Mouse (Mus musculus) brain, embryonic 14.5 days (tissue): ENCODE data around the gene Spag16. TPM values are rescaled to one million over a fixed set of nuclear protein-coding genes. Genes with fewer than 3 reads are reported as not detected.

Experiments
- DNase-seq: peaks from one replicate; pipeline ENCODE4 v3.0.0-alpha.2; 2011; ENCODE audit warnings: low read depth
- CTCF ChIP-seq: fragments of 200-500 bp; IDR thresholded peaks from 2 replicates; pipeline ENCODE4 v1.5.1; 2012; ENCODE audit warnings: inconsistent platforms, mild to moderate bottlenecking, moderate library complexity, borderline replicate concordance; ENCODE audit not compliant: insufficient read depth, insufficient read length; ENCODE audit errors: extremely low read depth
- POLR2A ChIP-seq: fragments of 200-500 bp; IDR thresholded peaks from 2 replicates; pipeline ENCODE4 v1.6.1; 2012; ENCODE audit warnings: mild to moderate bottlenecking, inconsistent platforms, borderline replicate concordance; ENCODE audit not compliant: poor library complexity, insufficient read depth, insufficient read length, severe bottlenecking; ENCODE audit errors: extremely low read depth
- polyA plus RNA-seq: library from polyadenylated mRNA; depleted of rRNA; stranded (reverse); fragments of >200 nt; gene quantifications from 2 replicates; pipeline ENCODE4 v1.2.3, GENCODE M21; 2012

Spag16 gene
- polyA plus RNA-seq, 1 experiment, result 1.6 TPM

- no peak for DNase-seq
- TF ChIP-seq CTCF (no peak), POLR2A (no peak)
Observed at GRCm38 (mm10) chr1:69853436-69853835, 26.7 kb downstream of the Spag16 start.

DNA sequence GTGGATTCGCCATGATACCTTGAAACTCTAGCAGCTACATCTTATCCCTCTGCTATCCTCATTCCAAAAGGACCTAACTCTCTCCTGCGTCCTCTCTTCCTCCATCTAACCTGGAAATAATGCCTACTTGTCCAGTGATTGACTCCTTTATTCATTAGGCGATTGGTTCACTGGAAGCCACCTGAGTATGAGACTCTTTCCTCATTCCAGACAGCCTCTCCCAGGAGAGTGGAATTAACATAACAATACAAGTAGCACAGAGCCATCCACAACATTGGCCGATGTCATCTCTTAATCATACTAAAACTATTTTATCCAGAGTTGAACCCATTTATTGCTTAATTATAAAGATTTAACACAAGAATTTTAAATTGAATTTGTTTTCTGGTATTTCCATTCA is 41.0 kb downstream of the Spag16 start:
- DNase-seq, result no peak
- TF ChIP-seq POLR2A, result no peak
- no peak for TF ChIP-seq CTCF

DNA sequence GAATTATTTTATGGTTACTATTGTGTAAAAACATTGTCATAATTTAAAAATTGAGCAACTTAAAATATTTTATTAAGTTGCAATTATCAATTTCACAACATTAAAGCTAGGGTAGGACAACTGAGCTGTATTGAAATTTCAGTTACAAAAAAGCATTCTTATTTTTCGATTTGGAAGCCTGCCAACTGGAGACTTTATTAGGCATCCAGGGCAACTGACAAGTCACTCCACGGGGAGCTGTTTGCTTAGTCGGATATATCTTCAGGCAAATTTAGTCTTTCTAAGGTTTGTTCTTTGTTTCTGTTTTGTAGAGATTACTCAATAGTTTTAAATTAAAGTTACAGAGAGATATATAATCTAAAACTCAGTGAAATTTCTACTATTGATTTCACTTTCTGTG is 129.8 kb downstream of the Spag16 start:
- DNase-seq, result peak; percentile 40
- no peak for TF ChIP-seq POLR2A
- TF ChIP-seq CTCF, result no peak

- peak; percentile 63 for DNase-seq
- TF ChIP-seq CTCF, result no peak
- TF ChIP-seq POLR2A, result no peak
Observed at GRCm38 (mm10) chr1:69996874-69997273, 170.1 kb downstream of the Spag16 start.

DNA sequence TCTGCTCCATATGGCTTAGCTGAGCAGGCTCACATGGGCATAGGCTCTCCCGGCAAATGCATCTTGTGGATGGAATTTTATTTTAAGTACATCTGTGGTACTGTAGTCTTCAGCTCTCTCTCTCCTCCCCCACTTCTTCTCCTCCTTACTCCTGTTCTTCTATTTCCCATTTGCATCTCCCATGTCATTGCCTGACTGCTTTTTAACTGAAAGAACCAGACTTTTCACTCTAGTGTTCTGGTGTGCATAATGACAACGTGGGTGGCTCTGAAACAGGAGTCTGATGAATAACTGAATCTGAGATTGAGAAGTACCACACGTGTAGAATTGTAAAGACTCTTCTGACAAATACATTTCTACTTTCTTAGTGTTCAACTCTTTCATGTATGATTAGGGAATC is 186.2 kb downstream of the Spag16 start:
- TF ChIP-seq POLR2A, result no peak
- no peak for TF ChIP-seq CTCF
- DNase-seq, result no peak

- peak; percentile 37 for DNase-seq
- no peak for TF ChIP-seq POLR2A
- TF ChIP-seq CTCF, result no peak
Observed at GRCm38 (mm10) chr1:70037384-70037783, 210.6 kb downstream of the Spag16 start.

- DNase-seq, result no peak
- no peak for TF ChIP-seq CTCF
- TF ChIP-seq POLR2A, result no peak
Observed at GRCm38 (mm10) chr1:70067404-70067803, 240.6 kb downstream of the Spag16 start.

DNA sequence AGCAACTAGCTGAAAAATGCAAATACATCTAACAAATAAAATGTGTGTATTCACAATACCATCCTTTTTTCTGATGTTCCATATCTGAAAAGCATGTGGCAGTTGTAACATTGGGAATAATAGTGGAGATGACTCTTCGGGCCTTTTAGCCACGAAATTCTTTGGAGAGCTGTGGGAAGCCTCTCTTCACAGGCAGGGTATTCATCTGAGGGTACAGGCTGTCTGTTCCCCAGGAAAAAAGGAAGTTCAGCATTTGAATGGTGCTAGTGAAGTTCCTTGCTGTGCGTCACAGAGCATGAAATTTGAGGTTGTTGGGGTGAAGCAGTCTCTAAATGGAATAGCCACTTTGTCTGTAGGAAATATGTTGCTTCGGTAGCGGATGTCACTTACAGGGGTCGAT is 246.7 kb downstream of the Spag16 start:
- TF ChIP-seq CTCF, result no peak
- TF ChIP-seq POLR2A, result no peak
- peak; percentile 71 for DNase-seq

DNA sequence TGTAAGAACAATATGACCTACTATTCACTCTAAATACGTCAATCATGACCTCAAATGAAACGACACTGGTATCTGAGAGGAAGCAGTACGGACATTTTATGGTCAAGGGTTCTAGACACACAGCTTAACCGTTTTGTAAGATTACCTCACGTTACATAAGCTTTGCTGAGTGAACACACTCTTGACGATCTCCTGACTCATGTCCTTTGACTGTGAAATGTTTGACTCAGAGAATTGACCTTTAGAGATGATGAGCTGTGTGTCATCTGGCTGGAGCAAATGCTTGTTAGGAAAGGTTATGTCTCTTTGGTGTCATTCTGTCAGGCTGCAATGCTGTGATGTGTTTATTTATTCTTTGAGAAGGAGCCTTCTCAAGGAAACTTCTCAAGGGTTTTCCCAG is 252.0 kb downstream of the Spag16 start:
- TF ChIP-seq POLR2A (no peak), CTCF (no peak)
- no peak for DNase-seq

GRCm38 (mm10) chr1:70082208-70082878 is 255.6 kb downstream of the Spag16 start:
- no peak for TF ChIP-seq CTCF
- no peak for TF ChIP-seq POLR2A
- peak; percentile 38 for DNase-seq

DNA sequence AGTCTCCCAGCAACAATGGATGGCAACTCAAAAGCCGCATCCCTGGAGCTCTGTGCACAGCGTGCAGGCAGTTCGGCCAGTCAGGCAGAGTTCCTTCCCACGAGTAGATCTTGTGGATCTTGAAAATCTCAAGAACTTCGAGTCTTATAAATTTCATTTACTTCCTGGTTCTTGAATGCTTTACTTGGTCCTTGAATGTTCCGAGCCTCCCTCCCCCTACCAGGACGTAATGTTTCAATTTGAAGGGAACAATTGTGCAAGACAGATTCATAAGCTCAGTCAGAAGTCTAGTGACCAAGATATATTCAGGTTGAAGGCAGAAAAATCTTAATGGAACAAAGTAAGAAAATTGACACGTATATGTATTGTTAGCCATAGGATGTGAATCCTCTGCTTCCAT is 277.9 kb downstream of the Spag16 start:
- no peak for TF ChIP-seq CTCF
- no peak for DNase-seq

- TF ChIP-seq POLR2A (no peak), CTCF (no peak)
- DNase-seq, result no peak
Observed at GRCm38 (mm10) chr1:70116212-70116982, 289.6 kb downstream of the Spag16 start.
